Mouse (Mus musculus): Measurements from ENCODE around the gene Naa38. TPM values are rescaled to one million over a fixed set of nuclear protein-coding genes. Genes with fewer than 3 reads are reported as not detected.
"Not testable (repeated sequence)": the region's sequence is repeated elsewhere in the genome, so short reads cannot be mapped to it uniquely, and the experiment has no call there.

The Naa38 gene
- total RNA-seq, 4 experiments from 2014 or later = 73.2 to 78.1 (median 75.7) TPM

DNA sequence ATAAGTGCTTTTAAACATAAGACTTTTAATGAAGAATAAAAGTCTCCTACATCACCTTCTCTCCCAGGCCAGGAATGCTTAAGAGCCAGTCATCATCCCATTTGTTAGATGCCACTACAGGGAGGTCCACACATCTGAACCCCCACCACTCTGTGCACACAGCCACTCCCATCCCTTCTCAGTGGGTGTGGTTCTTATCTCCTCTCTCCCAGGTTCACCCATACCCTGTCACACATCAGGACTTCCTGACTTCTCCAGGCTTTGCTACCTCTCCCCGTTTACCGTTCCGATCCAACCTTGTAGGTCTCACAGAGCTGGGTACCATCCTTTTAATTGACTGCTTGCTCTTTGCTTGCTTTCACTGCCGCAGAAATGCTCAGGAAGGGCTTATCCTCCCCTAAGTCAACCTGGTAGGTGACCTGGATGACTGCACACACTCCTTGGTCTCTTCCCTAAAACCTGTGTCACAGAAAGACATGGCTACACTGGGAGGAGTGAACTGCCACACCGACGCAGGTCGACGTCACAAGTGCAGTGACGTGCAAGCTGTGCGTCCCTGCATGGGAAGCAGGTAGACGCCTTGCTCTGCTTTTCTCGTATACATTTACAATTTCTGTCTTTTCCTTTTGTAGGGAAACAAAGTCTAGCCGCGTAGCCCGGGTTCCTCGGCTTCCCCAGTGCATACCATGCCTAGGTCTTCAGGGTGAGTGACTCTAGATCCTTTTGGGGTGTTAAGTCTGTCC, 21.9 kb upstream of the Naa38 start:
- DNase-seq (ENCODE audit: low spot score in 2 of 2) = no peak

DNA sequence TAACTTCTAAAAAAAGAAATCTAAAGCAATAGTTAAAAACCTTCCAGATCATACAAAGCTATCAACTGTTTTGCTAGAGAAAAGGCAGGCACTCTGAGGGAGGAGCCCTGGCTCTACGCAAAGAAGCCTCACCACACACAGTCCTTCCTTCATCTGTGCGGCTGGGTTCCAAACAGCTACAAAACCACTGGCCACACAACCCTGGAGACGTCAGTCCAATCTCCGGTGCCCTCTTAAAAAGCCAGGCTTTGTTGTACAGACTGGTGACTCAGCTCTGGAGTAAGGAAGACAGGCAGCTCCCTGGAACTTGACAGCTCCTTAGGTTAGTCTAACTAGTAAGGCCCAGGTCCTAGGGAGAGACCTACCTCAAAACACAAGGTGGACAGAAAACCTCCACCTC, 19.6 kb upstream of the Naa38 start:
- no peak for DNase-seq (ENCODE audit: low spot score in 2 of 2)

DNA sequence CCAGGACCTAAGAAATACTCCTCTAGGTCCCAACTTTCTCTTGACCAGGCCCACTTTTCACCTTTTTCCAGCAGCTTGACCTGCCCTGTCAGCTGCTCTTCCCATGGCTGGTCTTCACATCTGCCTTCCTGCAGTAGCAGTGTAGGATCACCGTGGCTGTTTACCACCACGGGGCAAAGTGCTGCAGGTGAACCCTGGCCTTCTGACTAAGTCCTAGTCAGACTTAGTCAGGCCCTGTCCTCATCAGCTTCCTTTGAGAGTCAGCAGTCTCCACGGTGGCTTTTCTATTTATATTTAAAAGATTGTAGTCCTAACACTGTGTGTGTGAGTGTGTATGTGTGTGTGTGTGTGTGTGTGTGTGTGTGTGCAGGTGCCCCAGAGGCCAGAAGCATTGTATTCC, 17.5 kb upstream of the Naa38 start:
- DNase-seq (ENCODE audit: low spot score in 2 of 2) = no peak

DNA sequence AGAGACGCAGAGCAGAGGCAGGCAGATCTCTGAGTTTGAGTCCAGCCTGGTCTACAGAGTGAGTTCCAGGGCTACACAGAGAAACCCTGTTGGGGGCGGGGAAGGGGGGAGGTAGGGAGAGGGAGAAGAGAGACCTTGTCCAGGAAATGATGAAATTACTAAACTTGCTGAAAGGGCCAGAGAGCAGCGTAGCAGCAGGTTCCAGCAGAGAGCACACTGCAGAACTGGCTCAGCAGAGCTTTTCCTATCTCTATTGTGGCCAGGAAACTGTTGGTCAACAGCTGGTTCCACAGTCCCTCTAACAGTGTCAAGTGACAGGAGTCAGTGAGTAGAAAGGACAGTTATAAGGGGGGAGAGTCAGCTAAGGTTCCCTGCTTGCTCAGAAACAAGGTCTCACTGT, 15.7 kb upstream of the Naa38 start:
- DNase-seq (ENCODE audit: low spot score in 2 of 2) = no peak

DNA sequence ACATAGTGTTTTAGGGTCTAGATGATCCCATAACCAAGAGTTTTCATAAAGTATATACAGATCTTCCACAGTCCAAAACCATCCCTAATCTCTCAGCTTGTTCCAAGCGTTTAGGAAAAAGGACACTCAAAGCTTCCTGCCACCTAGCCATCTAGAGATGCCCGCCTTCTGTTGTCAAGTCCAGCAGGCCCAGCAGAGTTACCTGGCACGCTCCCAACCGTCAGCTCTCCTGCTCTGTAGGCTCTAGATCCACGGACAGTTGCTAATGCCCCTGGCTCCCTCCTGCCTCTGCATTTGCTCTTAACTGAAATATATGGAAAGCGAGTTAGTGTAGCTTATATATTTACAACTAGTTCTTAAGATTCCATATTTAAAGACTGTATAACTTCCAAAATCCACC, 13.9 kb upstream of the Naa38 start:
- DNase-seq (ENCODE audit: low spot score in 2 of 2) = no peak

DNA sequence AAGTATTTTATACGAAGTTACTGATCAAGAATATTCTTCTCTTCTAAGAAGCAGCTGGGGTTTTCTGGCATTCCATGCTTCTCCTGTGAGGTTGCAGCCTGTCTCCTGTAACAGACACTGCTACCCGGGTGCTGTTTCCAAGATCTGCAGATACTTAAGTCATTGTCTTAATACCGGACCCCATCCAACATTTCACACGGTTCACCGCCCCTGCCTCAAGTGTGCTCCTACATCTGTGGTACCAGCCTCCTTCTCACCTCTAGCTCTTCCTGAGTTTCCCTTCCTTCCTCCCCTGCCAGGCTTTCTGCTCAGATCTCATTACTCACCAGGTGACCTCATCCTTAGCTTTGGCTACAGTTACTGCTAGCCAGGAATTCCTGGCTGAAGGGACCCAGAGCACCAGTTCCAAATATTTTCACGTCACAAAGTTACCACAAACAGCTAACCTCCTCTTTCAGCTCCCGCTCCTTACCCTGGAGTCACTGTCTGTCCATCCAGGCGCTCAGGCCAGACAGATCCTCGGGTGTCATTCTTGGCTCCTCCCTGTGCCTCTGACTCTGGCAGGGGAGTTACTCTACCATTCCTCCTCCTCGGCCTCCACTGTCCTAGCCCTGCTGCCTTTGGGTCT, 12.7 kb upstream of the Naa38 start:
- no peak for DNase-seq (ENCODE audit: low spot score in 2 of 2)

DNA sequence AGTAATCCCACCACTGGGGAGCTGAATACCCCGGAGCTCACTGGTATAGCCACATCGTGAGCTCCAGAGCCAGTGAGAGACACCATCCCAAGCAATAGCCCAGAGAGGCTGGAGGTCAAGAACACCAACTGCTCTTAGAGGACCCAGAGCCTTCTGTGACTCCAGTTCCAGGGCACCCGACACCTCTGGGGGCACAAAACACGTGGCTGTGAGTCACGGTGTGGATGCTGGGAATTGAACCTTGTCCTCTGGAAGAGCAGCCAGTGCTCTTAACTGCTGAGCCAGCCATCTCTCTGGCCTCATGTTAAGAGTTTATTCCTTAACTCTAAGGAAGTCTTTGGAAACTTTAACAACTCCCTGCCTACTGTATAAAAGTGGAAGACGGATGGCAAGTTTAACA, 10.3 kb upstream of the Naa38 start:
- DNase-seq (ENCODE audit: low spot score in 2 of 2) = no peak

DNA sequence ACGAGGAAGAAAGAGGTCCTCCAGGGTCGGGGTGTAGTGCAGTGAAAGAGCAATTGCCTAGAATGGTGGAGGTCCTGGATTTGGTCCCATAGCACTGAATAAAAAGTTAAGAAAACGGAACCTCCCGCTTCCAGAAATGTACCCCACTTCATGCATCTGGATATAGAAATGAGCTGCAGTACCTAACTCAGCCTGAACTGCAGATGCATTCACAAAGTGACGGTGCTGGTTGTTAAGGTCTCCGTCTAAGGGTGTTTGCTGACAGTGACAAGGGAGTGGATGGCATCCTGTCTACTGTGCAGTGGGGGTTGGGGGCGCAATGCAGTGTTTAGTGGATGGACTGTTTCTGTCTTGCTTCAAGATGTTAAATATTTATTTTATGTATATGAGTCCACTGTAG, 8.5 kb upstream of the Naa38 start:
- DNase-seq (ENCODE audit: low spot score in 2 of 2) = no peak

DNA sequence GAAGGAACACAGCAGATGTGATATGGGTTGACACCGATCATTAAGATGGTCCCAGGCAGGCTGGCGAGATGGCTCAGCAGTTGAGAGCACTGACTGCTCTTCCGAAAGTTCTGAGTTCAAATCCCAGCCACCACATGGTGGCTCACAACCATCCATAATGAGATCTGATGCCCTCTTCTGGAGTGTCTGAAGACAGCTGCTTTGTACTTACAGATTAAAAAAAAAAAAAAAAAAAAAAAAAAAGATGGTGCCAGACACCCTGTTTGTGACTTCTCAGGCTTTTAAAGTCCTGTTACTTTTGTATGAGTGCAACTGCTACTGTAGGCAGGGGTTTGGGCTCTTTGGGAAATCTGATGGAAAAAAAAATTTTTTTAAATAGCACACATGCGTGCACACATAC, 6.6 kb upstream of the Naa38 start:
- no peak for DNase-seq (ENCODE audit: low spot score in 2 of 2)

DNA sequence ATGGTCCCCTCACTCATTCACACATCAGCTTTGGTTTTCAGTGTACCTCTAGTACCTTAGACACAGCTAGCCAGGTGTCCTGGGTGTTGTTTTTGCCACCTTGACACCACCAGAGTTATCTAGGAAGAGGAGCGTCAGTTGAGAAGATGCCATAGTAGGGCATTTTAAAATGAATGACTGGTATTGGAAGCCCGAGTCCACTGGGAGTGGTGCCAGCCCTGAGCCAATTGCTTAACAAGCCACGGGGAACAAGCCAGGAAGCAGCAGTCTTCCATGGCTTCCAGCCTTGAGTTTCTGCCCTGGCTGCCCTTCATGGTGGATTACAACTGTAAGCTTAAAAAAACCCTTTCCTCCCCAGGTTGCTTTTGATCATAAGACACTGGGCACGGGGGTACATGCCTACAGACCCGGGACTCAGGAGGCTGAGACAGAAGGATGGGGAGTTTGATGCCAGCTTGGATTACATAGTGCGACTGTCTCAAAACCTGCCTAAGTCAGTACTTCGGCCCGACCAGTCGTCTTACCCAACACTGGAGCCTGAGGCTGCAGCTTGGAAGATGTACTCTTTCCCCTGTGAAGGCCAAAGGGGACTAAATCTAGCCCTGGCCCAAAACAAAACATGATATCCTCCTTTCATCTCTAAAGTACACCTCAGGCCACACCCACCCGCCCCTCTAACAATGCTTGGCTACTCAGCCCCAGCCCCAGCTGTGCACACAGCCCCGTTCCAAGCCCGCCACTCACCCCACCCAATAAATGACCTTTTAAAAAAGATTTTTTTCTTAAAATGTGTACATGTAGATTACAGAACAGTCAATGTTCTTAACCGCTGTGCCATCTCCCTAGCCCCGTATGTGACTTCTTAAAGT, 5.5 kb upstream of the Naa38 start:
- DNase-seq (ENCODE audit: low spot score in 2 of 2) = no peak

DNA sequence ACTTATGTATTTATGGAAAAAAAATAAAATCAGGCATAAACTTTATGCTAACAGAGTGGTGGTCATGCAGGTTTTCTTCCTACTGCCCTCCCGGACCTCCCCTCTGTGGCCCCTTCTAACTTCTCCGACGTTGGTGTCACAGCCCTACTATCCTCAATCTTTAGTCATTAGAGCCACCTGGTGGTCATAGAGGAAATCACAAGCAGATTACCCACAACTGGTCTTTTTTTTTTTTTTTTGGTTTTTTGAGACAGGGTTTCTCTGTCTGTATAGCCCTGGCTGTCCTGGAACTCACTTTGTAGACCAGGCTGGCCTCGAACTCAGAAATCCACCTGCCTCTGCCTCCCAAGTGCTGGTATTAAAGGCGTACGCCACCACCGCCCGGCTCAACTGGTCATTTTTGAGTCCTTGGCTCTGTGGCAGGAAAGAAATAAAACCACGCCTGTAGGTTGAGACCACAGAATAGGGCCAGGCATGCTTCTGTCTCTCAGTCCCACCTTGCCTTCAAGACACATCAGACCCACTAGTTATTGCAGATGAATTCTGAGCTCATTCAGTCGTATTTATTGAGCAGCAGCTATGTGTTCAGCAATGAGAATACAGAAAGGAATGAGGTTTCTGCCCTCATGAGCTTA, 4.8 kb upstream of the Naa38 start:
- no peak for DNase-seq (ENCODE audit: low spot score in 2 of 2)

DNA sequence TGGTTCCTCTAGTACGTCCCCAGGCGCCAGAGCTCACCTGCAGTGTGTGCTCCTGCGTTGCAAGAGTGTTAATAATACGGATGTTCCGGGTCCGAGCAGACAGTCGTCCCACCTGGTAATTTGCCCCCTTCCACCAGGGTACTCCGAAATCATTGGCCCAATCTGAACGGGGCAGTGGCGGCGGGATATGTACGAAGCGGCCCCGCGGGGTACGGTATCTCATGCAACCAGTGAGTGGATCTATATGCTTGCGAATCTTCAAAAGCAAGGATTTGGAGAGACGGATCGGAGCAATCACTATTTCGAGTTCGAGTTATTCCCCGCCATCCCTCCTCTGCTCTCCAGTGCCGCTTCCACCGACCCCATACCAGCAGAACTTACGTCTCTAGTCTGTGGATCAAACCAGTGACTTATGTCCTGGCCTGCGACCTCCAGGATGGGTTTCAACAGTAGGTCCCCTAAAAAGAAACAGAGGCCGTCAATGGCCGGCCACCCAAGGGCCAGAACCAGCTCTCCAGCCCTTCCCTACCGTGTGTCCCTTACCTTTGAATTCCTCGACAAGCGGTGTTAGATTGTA, 608 bp upstream of the Naa38 start:
- not testable (repeated sequence) for DNase-seq (ENCODE audit: low spot score in 2 of 2)

DNA sequence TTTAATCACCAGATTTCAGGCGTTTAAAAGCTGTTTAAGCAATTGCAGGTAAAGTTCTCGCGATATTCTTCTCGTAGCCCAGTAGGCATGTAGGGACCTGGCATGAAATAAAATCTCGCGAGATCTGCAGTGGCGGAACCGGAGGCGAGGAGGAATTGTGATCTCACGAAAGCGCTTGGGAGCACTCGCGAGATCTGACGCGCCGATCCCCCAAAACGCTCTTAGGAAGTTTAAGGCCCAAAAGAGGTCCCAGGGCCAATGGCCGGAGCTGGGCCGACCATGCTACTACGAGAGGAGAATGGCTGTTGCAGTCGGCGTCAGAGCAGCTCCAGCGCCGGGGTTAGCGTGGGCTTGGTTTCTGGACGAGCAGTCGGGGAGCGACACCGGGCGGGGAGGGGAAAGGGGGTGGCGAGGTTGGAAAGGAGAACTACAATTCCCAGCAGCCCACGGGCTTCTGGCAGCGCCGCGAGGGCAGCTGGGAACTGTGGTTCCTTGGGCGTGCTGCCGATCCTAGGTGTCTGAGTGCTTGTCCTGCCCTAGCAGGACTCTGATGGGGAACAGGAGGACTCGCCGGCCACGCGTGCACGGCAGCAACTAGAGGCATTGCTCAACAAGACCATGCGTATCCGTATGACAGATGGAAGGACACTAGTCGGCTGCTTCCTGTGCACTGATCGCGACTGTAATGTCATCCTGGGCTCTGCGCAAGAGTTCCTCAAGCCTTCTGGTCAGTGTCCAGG, 517 bp downstream of the Naa38 start:
- peak; percentile 94 to 97 for DNase-seq (ENCODE audit: low spot score in 2 of 2)

DNA sequence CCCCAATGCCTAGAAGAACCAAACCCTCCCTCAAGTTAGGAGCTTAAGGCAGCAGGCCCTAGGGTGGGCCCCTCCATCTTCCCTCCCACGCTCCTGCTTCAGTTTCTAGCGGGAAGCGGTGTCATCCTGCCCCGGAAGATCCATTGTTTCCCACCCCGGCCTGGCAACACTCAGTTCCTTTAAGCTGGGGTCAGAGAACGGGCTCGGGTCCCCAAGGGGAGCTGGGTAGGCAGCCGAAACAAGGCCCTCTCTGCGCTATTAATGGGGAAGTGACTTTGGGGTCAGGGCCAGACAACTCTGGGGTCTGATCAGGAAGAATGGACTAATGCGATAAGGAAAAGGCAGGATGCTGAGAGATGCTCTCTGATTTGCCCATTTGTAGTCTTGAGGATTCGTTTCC, 1.5 kb downstream of the Naa38 start:
- DNase-seq (ENCODE audit: low spot score in 2 of 2) = peak in 1 of 2 experiments; percentile 29

DNA sequence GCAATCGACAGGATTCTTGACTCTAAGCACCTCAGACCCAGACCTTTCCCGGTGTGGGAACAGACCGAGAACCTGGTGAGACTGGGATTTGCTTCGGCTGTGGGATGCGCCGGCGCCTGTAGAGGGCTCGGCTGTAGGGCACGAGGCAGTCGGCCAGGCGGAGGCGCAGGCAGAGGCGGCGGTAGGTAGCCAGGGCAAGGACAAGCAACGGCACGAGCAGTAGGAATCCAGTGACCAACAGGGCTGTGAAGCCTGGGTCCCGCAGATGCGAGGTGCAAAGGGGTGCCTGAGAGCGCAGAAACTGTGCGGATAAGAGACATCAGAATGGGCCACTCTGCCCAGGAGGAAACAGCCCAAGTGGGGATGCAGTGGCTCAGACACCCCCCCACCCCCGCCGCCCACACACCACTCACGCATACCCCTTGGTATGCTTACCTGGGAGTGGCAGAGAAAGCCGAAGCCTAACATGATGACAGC, 2.3 kb downstream of the Naa38 start:
- DNase-seq (ENCODE audit: low spot score in 2 of 2) = peak in 1 of 2 experiments; percentile 8

DNA sequence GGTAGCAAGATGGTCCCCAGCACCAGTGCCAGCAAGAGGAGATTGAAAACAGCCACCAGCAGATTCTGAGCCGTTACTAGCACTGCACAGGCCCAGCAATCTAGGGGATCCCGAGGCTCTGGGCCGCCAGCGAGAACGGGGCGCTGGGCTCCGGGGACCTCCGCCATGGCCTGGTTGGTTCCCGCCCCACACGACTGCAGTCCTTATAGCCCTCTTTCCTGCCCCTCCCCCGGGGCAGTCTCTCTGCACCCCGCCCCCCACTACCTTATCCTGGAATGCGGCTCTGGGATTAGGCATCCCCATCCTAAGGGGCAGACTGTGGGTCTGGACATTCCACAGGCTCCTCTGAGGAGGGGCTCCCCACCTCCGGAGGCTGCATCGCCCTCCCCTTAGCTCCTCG, 2.8 kb downstream of the Naa38 start, which contains the start of gene Tmem88:
Tmem88 (minus strand) TSS at position 176 of the 400 bp plus-strand sequence.
- DNase-seq (ENCODE audit: low spot score in 2 of 2) = peak in 1 of 2 experiments; percentile 13

DNA sequence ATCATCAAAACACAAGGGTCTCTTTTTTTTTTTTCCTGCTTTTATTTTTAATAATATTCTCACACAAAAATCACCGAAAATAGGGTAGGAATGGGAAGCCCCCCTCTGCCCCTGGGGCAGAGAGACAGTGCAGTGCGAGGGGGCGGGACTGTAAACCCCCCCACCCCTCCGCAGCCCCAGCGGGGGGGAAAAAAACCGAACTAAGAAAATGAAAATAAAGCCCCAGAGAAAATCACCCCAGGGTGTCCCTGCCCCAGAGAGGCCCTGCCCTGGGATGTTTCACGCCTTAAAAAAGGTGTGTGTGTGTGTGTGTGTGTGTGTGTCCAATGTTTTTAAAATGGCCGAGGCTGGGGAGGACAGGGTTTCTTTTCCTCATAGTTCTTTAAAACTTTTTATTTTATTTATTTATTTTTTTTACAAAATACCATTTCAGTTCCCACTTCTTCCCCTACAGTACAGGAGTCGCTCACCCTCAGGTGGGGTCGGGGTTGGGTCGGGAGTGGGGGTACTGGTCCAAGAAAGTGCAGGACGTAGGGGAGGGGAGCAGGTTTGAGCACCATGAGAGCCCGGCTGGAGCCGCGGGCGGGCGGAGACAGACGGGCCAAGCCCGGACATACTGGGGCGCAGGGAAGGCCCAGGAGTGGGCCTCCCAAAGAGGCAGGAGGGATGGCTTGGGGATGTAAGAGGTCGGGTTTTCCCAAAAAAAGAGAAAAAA, 3.4 kb downstream of the Naa38 start:
- DNase-seq (ENCODE audit: low spot score in 2 of 2) = no peak

DNA sequence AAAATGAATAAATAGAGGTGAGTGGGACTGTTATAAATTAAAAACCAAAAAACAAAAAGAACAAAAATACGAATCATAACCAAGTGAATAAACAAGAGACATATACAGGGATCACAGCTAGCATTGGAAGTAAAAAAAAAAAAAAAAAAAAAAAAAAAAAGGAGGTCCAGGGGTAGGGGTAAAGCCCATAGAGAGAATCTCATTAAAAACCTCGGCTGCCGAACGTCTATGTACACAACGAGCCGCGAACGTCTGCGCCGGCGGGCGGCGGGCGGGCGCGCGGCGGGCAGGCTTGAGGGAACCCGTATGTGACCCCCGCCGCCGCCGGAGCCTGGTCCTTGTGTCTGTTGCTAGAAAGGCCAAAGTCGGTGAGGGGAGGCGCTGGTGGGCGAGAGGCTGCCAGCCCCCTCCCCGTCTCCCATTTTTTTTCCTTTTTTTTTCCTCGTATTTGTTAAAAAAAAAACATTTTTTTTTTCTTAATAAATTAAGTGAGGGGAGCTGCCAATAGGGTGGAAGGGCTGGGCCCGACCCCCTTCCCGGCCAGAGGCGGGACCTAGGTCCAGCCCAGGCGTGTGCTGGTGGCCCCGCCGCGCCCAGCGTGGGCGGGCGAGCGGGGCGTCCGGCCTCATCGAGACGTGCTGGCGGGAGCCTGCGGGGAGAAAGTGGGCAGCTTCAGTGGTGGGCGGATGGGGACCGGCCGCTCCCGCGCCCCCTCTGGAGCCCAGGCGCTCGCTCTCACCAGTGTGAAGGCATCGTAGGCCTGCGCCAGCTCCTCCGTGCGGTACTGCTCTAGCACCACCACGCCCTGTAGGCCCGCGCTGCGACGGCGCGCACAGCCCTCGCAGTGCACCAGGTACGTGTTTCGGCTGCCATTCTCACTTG, 4.2 kb downstream of the Naa38 start:
- peak in 1 of 2 experiments; percentile 15 for DNase-seq (ENCODE audit: low spot score in 2 of 2)

Data from gastrocnemius, adult 8-10 months (tissue).